Mouse (Mus musculus): ENCODE data around the gene Slc4a4.

Slc4a4 gene

DNA sequence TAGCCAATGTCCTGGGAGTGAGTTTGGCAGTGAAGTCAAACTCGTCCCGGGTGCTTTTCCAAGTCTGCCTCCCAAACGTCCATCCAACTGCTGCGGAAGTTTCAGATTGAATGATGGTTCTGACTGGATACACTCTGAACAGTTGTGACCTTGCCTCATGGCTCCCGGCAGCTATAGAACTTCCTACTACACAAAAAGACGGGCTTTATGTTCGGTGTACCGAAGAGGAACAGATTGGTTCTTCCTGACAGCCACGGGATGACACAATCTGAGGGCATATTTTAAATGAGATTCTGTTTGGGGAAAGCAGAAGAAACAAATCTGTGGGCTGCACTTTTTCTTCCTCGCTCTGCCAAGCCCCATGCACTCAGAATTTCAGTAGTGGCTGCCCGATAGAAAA lies 201.8 kb downstream of the Slc4a4 start:
- DNase-seq, result peak in 1 of 2 experiments; percentile 27

DNA sequence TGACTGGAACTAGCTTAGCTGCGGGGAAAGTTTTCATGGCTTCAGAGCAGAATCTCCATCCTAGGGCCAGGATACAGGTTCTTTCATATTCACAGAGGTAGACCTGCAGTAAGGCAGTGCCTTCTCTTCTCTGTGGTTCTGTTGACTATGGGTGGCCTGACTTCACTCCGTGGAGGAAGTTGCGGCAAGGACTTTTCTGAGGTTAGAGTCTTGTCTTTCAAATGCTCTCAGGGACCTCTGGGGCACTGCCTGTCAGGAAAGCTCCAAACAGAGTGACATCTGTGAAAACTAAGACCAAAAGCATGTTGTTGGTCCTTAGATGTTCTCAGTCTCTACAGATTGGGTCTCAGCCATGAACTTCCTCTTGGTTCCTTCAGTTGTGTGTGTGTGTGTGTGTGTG lies 203.5 kb downstream of the Slc4a4 start:
- DNase-seq, result no peak

DNA sequence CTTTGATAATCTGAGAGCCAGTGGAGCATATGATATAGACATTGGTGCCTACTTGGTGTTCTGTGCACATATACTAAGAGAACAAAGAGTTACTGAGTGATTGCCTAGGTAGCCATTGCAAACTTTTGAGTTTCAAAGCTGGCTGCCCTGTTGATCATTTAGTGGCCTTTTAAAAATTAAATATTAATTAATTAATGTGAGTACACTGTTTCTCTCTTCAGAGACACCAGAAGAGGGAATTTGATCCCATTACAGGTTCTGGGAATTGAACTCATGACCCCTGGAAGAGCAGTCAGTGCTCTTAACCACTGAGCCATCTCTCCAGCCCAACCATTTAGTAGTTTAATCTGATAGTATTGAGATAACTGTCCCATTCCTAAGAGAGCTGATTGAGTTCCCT lies 209.8 kb downstream of the Slc4a4 start:
- no peak for DNase-seq

DNA sequence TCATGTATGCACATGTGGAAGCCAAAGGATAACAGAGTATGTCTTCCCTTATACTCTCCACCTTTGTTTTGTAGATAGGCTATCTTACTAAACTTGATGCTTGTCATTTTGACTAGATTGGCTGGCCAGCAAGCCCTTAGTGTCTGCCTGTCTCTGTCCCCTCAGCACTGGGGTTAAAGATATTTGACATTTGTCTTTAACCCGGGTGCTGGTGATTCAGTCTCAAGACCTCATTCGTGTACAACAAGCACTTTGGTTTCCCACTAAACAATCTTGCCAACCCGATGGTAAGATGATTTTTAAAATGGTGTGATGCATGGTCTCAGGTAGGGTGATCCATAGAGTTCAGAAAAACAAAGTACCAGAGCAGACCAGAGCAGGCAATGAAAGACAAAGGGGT lies 210.7 kb downstream of the Slc4a4 start:
- DNase-seq, result no peak

DNA sequence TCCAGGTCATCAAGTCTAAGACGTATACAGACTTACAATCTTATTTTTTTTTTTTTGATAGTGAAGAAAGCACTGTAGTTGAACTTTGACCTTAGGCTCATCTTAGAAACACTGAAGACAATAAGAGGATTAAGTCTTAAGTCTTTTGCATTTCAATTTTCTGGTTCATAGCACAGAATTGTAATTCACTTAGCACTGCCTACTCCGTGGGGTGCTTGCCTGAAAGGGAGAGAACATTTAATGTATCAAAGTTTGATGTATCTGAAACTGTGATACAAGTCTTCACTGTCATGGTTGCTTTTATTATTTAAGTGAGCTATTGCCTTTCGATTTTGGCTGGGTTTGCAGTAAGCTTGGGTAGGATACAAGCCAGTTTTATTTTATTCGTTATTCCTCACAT lies 211.5 kb downstream of the Slc4a4 start:
- DNase-seq, result no peak

DNA sequence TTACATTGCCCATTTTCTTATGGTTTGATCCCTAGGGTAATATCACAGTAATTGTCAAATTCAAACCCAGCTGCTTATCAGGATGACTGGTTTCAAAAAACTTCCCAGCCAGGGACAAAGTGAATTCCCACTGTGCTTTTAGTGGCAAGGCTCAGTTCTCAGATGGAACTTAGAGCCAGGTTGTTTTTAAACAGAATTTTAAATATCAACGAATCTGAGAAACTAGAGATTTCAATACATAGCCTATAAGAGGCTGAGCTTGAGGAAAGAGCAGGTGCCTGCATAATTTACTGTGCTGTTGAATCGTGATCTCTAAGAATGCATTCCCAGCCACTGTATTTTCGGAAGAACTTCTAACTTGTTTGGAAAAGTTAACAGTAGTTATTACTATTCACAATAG lies 213.3 kb downstream of the Slc4a4 start:
- DNase-seq, result no peak

DNA sequence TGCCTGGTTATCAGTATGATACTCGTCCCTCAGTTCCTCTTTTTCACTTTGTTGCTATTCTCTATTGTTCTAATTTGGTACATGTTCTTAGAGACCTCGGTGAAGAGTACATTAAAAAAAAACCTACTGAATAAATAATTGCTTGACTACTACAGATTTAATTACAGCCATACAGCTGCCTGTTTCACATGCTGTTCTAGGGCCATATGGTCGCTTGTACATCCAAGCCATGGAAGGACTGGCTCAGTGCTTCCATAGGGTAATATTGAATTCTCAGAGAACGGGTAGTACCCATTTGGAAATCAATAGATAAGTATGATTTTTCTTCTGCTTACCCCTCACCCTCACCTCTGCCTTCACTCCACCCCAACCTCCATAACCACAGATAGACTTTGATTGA lies 215.9 kb downstream of the Slc4a4 start:
- DNase-seq, result peak in 1 of 2 experiments; percentile 25

DNA sequence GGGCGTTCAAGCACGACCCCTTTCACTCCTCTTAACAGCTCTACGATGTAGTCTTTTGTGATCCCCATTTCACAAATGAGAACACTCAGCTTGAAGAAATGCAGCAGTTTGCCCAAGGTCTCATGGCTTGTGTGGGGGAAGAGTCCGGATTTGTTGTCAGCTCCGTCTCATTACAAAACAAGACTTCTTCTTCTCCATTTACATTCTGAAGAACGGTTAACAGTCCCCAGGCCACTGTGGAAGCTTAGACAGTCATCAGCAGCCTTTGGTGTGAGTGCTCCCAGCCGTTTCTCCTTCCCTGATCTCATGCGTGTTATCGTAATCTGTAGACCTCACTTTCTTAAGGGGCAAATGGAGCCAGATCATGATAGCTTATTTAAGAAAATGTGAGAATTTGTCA lies 218.7 kb downstream of the Slc4a4 start:
- DNase-seq, result no peak

GRCm38 (mm10) chr5:89106217-89106616 lies 219.6 kb downstream of the Slc4a4 start:
- no peak for DNase-seq

DNA sequence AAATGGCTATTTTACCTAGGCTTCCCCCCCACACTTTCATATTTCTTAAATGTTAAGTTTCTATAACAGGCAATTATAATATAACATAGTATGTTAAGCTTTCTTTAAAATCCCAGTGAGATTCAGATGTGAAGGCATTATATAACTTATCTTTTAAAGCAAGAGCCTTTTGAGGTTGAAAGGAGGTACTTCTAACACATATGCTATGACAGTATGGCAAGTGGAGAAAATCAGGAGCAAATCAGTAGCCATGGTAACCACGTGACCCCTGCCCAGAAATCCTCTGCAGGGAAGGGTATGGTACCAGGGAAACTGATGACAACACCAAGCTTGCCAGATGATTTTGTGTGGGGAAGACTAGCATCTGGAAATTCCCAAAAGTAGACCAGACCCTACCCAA lies 222.2 kb downstream of the Slc4a4 start:
- no peak for DNase-seq

GRCm38 (mm10) chr5:89109832-89110231 lies 223.2 kb downstream of the Slc4a4 start:
- no peak for DNase-seq

GRCm38 (mm10) chr5:89111987-89112386 lies 225.4 kb downstream of the Slc4a4 start:
- DNase-seq, result peak; percentile 57 to 68

GRCm38 (mm10) chr5:89120881-89121280 lies 234.3 kb downstream of the Slc4a4 start:
- DNase-seq, result no peak

DNA sequence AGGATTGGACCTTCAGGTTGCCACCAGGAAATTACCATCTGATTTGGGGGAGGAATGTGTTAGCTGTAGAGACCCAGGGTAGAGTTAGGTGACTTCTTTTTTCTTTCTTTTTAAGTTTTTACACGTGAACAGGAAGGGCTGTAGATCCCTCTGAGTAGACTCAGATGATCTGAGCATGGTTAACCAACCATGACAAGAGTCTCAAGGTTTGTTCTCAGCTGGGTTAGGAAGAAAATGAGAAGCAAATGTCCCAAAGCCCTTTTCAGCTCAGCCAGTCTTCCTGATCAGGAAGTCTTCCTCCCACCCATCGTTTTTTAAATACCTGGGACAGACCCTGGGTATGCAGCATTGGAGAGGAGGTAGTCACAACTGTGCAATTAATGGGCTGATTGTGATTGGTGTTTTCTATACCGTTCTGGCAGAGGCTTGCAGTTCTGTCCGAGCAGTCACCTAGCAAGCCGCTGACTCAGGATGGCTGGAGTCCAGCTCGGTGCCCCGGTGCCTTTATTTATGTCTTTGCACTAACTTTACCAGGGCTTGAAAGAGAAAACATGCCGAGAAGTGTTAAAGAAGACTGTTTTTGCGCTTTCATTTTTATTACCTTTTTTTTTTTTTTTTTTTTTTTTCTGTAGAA lies 236.8 kb downstream of the Slc4a4 start:
- peak; percentile 38 to 41 for DNase-seq

DNA sequence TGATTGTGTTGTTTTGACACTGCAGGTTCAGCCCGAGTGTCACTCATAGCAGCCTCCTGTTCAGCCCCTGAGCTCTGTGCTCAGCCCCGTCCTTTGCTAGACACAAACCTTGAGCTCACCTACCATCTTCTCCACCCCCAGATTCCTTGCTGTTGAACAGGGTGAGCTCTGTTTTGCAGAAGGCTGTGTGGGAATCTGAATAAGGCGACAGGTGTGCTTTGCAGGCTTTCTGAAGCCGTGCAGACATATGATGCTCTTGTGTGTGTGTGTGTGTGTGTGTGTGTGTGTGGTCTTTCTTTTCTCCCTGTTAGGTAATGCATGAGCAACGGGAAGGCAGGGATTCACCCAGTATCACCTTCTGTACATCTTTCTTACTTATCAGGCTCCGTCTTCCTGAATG lies 241.6 kb downstream of the Slc4a4 start:
- DNase-seq, result no peak

DNA sequence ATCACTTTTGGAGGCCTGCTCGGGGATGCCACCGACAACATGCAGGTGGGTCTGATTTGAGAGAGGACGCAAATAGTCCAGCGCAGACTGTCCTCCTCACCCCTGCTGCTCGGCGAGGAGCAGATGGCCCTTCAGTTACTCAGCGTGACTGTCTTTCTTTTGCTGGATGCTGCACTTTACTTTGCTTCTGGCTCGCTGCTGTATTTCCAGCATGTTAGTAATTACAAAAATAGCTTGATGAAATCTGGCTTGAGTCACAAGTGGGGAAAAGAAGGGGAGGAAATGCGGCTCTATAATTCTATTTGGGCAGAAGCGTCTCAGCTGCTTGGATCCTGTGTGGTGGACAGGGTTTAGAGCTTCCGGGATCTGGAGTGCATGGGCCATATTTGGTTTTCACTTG lies 249.2 kb downstream of the Slc4a4 start:
- peak; percentile 69 to 79 for DNase-seq

GRCm38 (mm10) chr5:89140070-89140469 lies 253.5 kb downstream of the Slc4a4 start:
- no peak for DNase-seq

- DNase-seq, result no peak
These were observed 255.1 kb downstream of the Slc4a4 start for GRCm38 (mm10) chr5:89141761-89142160.

- DNase-seq, result no peak
These were observed 259.7 kb downstream of the Slc4a4 start for GRCm38 (mm10) chr5:89146276-89146675.

DNA sequence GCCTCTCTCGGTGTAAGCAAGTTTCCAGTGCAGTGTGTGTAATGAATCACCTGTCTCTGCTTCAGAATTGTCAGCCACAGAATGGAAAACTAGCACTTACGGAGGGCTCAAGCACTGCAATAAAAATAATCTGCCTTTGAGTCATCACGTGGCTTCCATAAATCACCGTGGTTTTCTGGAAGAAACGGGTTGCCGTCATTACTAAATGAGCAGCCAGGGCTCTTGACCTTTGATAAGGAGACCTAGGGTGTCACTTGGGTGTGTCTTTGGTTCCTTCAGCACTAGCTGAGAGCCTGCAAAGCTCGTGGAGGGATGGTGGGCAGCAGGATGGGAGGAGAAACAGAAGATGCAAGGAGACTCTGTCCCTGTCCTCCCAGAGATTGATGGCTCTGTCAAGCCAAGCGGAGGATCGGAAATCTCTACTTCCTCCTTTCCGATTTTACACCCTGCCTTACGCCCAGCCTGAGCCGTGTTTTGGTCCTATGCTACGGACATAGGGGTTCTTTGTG lies 260.7 kb downstream of the Slc4a4 start:
- DNase-seq, result no peak

- DNase-seq, result no peak
These were observed 262.9 kb downstream of the Slc4a4 start for GRCm38 (mm10) chr5:89149436-89150040.

DNA sequence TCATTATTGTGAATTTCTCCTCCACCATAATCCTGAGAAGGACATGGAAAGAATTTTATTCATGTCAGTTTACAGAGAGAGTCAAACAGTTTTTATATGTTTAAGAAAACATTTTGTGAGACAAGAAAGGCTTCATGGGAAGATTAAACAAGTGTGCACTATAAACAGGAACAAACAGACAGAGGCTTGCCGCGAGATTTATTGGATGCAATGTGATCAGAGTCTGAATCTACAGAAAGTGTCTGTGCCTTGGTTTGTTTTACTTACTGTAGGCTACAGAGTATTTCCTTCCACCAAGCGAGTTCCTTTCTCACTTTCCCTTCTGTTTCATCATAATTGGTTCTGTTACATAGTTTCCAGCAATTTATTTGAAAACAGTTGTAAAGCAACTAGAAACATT lies 264.5 kb downstream of the Slc4a4 start:
- DNase-seq, result no peak

GRCm38 (mm10) chr5:89171025-89171718 lies 284.6 kb downstream of the Slc4a4 start:
- no peak for DNase-seq

DNA sequence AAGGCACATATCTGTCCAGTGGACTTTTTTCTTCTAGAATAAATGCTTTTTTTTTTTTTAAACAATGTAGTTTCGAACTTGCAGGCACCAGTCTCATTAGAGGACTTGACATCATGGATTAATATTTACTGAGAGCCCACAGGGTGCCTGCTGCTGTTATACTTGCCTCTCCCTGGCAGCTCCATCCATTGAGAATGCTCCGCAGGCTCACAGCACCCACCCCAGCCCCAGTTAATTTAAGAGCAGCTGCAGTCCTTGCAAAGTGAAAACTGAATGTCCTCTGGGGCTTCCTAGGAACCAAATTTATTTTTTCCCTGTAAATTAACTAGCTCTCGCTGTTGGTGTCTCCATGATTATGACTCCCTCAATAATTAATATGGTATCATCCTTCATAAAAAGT lies 303.4 kb downstream of the Slc4a4 start:
- DNase-seq, result no peak
